Mouse (Mus musculus) small intestine, adult 2 months (tissue): ENCODE data around the gene Csnk2b. TPM values are rescaled to one million over a fixed set of nuclear protein-coding genes. Genes with fewer than 3 reads are reported as not detected.

Source experiments
- H3K27ac ChIP-seq: fragments of 200-500 bp; 2 replicates; pipeline ENCODE4 v1.5.1; 2012; ENCODE audit warnings: low read depth, low read length, control low read depth, inconsistent platforms; ENCODE audit not compliant: insufficient read depth
- H3K27me3 ChIP-seq: fragments of 200-500 bp; 2 replicates; pipeline ENCODE4 v1.6.1; 2012; ENCODE audit warnings: mild to moderate bottlenecking, moderate library complexity, low read length, inconsistent platforms; ENCODE audit not compliant: control insufficient read depth, insufficient read depth
- H3K36me3 ChIP-seq: fragments of 200-500 bp; 2 replicates; pipeline ENCODE4 v1.6.1; 2012; ENCODE audit warnings: mild to moderate bottlenecking, low read length, control low read depth, inconsistent platforms; ENCODE audit not compliant: control insufficient read depth, insufficient read depth
- H3K4me1 ChIP-seq: fragments of 200-500 bp; 2 replicates; pipeline ENCODE4 v1.6.1; 2012; ENCODE audit warnings: low read length, inconsistent platforms, mixed read lengths; ENCODE audit not compliant: control insufficient read depth, insufficient read depth, insufficient read length
- H3K4me3 ChIP-seq: fragments of 200-500 bp; 2 replicates; pipeline ENCODE4 v1.5.1; 2012; ENCODE audit warnings: low read depth, mild to moderate bottlenecking, control low read depth, inconsistent platforms, low read length, moderate library complexity
- CTCF ChIP-seq: fragments of 200-500 bp; IDR thresholded peaks from 2 replicates; pipeline ENCODE4 v1.5.1; 2012; ENCODE audit warnings: low read depth, mild to moderate bottlenecking, control low read depth, inconsistent platforms, low read length, moderate library complexity, mixed read lengths; ENCODE audit not compliant: insufficient replicate concordance, insufficient read length; ENCODE audit errors: extremely low read depth
- POLR2A ChIP-seq: fragments of 200-500 bp; IDR thresholded peaks from 2 replicates; pipeline ENCODE4 v1.6.1; 2012; ENCODE audit warnings: low read depth, mild to moderate bottlenecking, control low read depth, inconsistent platforms, low read length, moderate library complexity
- WGBS: fragments of 180-500 bp; shearing (Covaris S2); methylation state at CpG from one replicate; pipeline ENCODE4 v1.1.7; 2018; 5-methylcytosine and 5-hydroxymethylcytosine counted together
- polyA plus RNA-seq: library from polyadenylated mRNA; depleted of rRNA; stranded (reverse); fragments of >200 nt; gene quantifications from 2 replicates; pipeline ENCODE4 v1.2.3, GENCODE M21; 2012; rRNA removed

The Csnk2b gene
- 226 and 448 TPM in 2 replicates for polyA plus RNA-seq

GRCm38 (mm10) chr17:35121871-35122303, at the start of gene Csnk2b:
TSS of gene Csnk2b (minus strand) at chr17:35122053.
- TF ChIP-seq CTCF: no peak
- no peak for TF ChIP-seq POLR2A
- H3K4me1 ChIP-seq: peaks cover 9% of the 10 kb centered on the region; the same call in 1 of the 2 replicates
- peak within 1 kb of the TSS; percentile 90 for H3K27ac ChIP-seq
- no peaks in the 10 kb centered on the region for H3K27me3 ChIP-seq
- 1% methylated on average over 19 of the region's 19 CpGs for WGBS
- peaks cover 26% of the 10 kb centered on the region for H3K36me3 ChIP-seq
- peak within 1 kb of the TSS; percentile 91 for H3K4me3 ChIP-seq

- 10% methylated on average over 4 of the region's 4 CpGs for WGBS
- H3K27me3 ChIP-seq: no peaks in the 10 kb centered on the region
- peaks cover 17% of the 10 kb centered on the region for H3K4me1 ChIP-seq
- TF ChIP-seq POLR2A: no peak
- TF ChIP-seq CTCF: peak; percentile 32; the same call in 1 of the 2 replicates
- no peak overlapping the region for H3K27ac ChIP-seq
- no peaks in the 10 kb centered on the region for H3K36me3 ChIP-seq
- no peak overlapping the region for H3K4me3 ChIP-seq
Observed at GRCm38 (mm10) chr17:35168541-35169207, 46.8 kb upstream of the Csnk2b start.

- 88% methylated on average over 7 of the region's 7 CpGs for WGBS
- Histone ChIP-seq H3K27ac (no peak overlapping the region), H3K4me3 (no peak overlapping the region), H3K4me1 (peaks cover 13% of the 10 kb centered on the region), H3K27me3 (no peaks in the 10 kb centered on the region), H3K36me3 (no peaks in the 10 kb centered on the region)
- TF ChIP-seq POLR2A (no peak), CTCF (no peak)
Observed at GRCm38 (mm10) chr17:35167794-35168193, 45.9 kb upstream of the Csnk2b start.

- peaks cover 7% of the 10 kb centered on the region; the same call in 1 of the 2 replicates for H3K36me3 ChIP-seq
- H3K27me3 ChIP-seq: no peaks in the 10 kb centered on the region
- peaks cover 10% of the 10 kb centered on the region; the same call in 1 of the 2 replicates for H3K4me1 ChIP-seq
- H3K4me3 ChIP-seq: no peak overlapping the region
- no peak for TF ChIP-seq POLR2A
- peak; percentile 19; the same call in 1 of the 2 replicates for TF ChIP-seq CTCF
- no peak overlapping the region for H3K27ac ChIP-seq
- 66% methylated on average over 8 of the region's 8 CpGs for WGBS
Observed at GRCm38 (mm10) chr17:35166352-35167035, 44.6 kb upstream of the Csnk2b start.

- Histone ChIP-seq H3K27me3 (no peaks in the 10 kb centered on the region), H3K4me3 (peak overlapping the region; percentile 79), H3K4me1 (peaks cover 10% of the 10 kb centered on the region; the same call in 1 of the 2 replicates), H3K27ac (peak overlapping the region; percentile 38), H3K36me3 (peaks cover 16% of the 10 kb centered on the region)
- WGBS: 19% methylated on average over 12 of the region's 12 CpGs
- TF ChIP-seq POLR2A (no peak), CTCF (no peak)
Observed at GRCm38 (mm10) chr17:35165451-35166155, 43.8 kb upstream of the Csnk2b start.

- peak within 1 kb of the TSS; percentile 99 for H3K4me3 ChIP-seq
- TF ChIP-seq POLR2A (peak; percentile 86; the same call in 1 of the 2 replicates), CTCF (no peak)
- 1% methylated on average over 85 of the region's 89 CpGs for WGBS
Observed at GRCm38 (mm10) chr17:35164568-35165450, 43.0 kb upstream of the Csnk2b start, which contains the start of gene Prrc2a. TSS of gene Prrc2a (minus strand) at chr17:35164897.

More at GRCm38 (mm10) chr17:35164568-35165450, 43.0 kb upstream of the Csnk2b start, which contains the start of gene Prrc2a:
- H3K27me3 ChIP-seq: no peaks in the 10 kb centered on the region
- peaks cover 24% of the 10 kb centered on the region for H3K36me3 ChIP-seq
- peaks cover 10% of the 10 kb centered on the region; the same call in 1 of the 2 replicates for H3K4me1 ChIP-seq
- peak within 1 kb of the TSS; percentile 99 for H3K27ac ChIP-seq
